Mouse (Mus musculus): Measurements from ENCODE around the gene Plekhg6.

Plekhg6 gene

GRCm38 (mm10) chr6:125380372-125381360 is at the start of gene Plekhg6:
Gene Plekhg6 (minus strand): TSS chr6:125380793.
- 12% methylated on average over 40 of the region's 40 CpGs for WGBS

GRCm38 (mm10) chr6:125429741-125430140 is 49.1 kb upstream of the Plekhg6 start:
- WGBS, result 87% methylated on average over 6 of the region's 6 CpGs

DNA sequence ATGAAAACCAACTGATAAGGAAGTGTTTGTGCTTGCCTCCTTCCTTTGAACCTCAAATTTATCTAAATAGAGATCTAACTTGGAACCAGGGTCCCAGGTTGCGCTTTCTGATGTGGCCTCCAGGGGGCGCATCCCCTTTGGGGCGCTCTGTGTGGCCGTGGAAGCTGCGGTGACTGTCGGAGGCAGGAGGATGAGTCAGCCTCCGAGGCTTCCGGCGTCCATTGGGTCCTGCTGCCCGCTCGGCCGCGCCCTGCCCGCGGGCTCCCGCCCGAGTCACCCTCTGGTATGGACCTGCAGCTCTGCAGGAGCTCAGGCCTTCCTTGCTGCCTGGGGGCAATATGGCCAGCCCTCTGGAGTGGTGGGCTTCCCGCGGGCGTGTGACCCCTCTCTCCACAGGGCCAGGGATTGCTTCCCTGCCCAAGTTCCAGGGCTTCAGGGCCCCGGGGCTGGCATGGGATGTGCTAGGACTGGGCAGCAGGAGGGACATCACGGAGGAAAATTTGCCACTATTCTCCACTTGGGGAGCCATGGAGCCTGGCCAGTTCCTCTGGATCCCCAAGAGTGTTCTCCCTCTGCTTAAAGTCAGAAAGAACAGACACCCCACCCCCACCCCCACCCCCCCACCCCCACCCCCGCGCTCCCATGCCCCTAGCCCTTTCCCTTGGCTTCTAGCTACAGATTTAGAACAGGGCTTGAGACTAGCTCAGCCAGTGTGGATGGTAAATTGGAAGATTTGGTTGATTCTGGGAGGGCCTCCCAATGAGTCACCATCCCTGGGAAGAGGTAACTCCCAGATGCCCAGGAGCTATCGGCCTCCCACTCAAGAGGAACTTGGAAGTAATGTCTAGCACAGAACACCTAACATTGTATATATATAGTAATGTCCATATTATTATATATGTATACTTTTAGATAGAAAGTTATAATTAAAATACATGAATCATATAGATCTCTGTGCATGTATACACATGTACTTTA is 46.1 kb upstream of the Plekhg6 start:
- WGBS, result 2% methylated on average over 25 of the region's 25 CpGs

DNA sequence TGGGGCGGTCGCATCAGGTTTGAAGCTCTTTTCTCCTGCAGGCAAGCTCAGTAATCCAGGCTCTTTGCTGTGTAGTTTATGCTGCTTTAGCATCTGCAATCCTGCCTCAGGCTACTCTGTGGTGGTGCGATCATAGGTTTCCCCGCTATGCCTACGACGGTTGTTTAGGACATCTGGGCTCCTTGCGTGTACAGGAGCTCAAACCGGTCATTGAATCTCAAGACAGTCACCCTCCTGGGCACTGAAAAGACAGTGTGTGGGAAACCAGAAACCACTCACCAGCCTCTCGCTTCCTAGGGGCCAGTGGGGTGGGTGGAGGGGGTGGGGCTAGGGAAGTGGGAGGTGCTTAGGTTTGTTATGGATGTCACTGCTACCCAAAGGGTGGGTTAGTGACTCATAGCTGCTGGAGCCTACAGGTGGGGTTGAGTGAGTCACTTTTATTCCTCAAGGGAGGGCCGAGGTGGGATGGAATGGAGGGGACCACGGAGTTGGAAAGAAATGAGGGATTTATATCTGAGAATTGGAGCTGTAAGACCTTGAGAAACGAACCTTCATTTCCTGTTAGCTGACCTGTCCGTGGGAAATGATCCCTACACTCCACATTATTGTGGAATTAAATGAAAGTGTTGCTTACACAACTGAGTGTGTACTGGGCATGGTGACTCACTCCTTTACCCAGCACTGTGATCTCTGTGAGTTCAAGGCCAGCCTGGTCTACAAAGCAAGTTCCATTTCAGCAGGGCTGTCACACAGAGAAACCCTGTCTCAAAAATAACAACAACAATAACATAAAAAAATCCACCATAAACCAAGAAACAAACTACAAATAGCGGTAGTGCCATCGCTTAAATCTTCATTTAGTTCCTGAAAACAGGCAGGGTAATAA is 44.9 kb upstream of the Plekhg6 start:
- 68% methylated on average over 15 of the region's 15 CpGs for WGBS

GRCm38 (mm10) chr6:125424156-125424555 is 43.6 kb upstream of the Plekhg6 start:
- WGBS, result 88% methylated on average over 3 of the region's 3 CpGs

DNA sequence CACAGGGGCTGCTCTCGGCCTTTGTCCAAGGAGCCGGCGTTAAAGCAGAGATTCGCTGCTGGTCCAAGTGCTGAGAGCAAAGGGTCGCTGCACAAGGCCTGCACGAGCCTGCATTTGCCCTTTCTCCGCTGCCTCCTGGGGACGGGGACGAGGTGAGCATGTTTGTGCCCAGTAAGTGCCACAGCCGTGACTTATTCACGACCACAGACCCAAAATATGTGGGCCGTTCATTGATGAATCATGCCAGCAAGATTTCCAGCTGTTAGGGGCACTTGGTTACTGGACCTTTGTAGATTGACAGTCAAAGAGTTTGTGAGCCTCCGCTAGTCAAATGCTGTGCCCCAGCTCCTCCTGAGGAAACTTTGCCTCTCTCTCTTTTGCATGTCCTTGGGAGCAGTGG is 42.9 kb upstream of the Plekhg6 start:
- WGBS, result 76% methylated on average over 13 of the region's 13 CpGs

DNA sequence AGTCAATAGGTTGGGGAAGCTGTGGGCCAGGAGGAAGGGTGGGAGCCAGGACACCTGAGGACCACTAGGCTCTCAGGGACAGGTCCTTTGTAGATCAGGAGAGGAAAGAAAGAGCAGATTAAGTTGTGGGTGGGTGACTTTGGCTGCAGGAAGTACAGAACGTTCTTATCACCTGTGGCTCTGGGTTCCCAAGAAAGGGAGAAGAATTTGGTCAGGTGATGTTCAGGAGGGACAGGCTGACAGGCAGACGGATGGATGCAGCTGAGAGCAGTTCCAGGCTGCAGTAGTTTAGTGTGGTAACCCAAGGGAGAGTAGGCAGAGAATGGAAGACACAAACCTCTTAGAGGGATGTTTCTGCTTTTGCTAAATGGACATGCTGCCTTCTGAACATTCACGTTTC is 42.5 kb upstream of the Plekhg6 start:
- 75% methylated on average over 3 of the region's 3 CpGs for WGBS

DNA sequence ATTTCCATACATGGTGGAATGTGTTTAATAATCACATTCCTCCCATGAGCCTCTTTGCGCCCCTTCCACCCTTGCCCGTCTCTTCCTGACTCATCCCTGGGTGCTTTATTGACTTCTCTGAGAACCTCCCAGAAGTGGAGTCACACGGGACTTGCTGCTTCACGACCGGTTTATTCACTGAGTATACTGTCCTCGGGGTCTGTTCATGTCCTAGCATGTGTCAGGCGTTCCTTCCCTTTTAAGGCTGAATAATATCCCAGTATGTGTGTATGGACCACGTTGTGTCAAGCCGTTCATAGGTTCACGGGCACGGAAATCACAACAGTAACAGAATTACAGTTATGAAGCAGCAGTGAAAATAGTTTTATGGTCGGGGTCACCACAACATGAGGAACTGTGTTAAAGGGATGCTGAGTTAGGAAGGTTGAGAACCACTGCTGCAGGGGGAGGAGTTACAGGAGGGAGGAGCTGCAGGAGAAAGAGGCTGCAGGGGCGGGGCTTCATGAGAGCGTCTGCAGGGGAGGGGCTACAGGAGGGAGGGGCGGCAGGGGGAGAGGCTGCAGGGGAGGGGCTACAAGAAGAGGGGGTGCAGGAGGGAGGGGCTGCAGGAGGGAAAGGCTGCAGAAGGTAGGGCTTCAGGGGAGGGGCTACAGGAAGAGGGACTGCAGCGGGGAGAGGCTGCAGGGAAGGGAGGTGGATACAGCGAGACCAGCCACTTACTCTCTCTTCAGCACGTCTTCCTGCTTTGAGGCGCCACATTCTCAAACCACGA is 41.6 kb upstream of the Plekhg6 start:
- WGBS, result 26% methylated on average over 20 of the region's 20 CpGs

GRCm38 (mm10) chr6:125420458-125421063 is 40.0 kb upstream of the Plekhg6 start:
- WGBS, result 91% methylated on average over 16 of the region's 16 CpGs

DNA sequence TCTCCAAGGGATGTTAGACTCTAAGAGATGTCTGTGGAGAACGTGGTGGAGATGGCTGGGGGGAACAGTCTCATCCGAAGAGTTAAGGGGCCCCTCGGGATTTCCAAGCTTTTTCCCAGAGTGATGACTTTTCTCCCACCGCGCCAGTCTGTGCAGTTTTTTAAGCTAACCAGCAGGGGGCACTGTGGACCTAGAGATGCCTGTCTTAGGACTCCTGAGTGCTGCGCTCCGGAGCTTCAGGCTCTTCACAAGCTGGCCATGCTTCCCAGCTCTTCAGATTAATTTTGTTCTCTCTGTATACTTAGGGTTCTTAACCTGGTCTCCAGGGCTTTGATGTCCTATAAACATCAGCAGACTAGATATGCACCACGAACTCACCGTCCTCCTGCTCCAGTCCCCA is 38.2 kb upstream of the Plekhg6 start:
- WGBS, result 16% methylated on average over 9 of the region's 9 CpGs

DNA sequence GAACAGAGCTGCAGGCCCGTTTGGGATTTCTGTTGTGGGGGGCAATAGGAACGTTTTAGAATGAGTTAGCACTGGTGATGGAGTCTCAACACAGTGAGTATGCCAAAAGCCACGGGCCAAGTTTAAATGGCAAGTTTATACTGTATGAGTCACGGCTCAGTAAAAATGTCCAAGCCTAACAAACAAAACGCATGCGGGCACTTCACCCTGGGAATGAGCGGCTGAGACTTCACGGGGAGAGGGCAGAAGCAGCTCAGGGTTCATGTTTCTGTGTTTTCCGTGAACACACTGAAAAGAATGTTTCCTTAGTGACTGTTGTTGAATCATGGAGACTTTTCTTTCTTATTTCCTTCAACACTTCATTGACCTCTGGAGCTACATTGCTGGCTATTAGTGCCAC is 32.7 kb upstream of the Plekhg6 start:
- WGBS, result 74% methylated on average over 9 of the region's 9 CpGs

- 96% methylated on average over 6 of the region's 6 CpGs for WGBS
Measured at GRCm38 (mm10) chr6:125411661-125412060, 31.1 kb upstream of the Plekhg6 start.

DNA sequence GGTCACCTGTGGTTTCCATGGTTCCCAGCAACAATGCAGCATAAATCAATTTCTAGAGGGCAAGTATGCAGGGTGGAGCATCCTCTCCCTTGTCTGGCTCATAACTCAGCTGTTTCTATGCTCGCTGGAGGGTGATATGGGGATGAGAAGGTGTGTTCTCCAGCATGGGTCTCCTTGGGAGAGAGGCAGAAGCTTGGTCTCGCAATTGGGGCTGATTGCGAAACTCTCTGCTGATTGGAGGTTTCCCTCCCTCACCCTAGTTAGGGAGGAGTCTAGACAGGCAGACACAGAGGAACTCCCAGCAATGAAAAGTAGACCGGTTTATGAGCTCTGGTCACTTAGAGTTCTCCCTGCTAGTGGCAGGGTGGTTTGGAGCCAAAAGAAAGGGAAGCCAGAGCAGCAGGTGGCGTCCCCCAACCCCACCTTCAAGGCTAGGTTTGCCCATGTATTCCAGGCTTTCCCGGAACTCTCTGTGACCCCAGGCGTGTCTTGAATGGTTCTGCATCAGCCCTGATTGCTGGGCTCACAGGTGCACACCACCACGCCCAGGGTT is 30.5 kb upstream of the Plekhg6 start:
- 69% methylated on average over 8 of the region's 8 CpGs for WGBS

- 71% methylated on average over 11 of the region's 11 CpGs for WGBS
Measured at GRCm38 (mm10) chr6:125410551-125410950, 30.0 kb upstream of the Plekhg6 start.

- 93% methylated on average over 10 of the region's 10 CpGs for WGBS
Measured at GRCm38 (mm10) chr6:125407657-125408056, 27.1 kb upstream of the Plekhg6 start.

GRCm38 (mm10) chr6:125407224-125407623 is 26.6 kb upstream of the Plekhg6 start:
- WGBS, result 88% methylated on average over 7 of the region's 7 CpGs

DNA sequence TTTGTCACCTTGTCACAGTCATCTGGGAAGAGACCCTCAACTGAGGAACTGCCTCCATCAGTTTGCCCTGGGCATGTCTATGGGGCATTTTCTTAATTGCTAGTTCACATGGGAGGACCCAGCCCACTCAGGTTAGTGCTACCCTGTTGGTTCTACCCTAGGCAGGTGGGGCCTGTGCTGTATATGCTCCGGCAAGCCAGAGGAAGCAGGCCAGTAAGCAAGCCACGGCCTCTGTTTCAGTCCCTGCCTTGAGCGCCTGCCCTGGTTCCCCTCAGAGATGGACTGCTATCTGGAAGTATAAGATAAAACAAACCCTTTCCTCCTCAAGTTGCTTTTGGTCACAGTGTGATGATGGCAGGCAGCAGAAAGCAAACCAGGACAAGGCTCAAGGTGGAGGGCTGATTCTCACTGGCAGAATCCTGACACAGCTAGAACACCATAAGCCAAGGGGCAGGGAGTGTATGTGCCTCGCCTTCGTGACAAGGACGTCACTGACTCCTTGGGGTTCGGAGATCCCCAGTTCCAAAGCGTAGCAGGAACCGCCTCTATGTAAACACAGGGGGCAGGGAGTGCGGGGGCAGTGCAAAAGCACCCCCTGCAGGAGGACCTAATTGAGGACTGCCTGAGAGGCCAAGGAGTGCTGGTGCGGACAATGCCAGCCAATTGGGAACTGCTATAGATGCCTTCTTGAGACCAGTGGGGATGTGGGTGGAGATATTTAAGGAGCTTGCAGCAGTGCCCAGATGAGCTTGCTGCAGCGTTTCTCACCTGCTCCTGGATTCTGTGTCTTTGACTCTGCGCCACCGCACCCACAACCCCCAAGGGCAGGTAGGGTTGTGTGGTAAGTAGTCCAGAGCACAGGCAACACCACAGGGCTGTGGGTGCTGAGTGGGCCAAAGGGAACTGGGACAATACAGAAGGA is 25.1 kb upstream of the Plekhg6 start:
- WGBS, result 66% methylated on average over 14 of the region's 14 CpGs

DNA sequence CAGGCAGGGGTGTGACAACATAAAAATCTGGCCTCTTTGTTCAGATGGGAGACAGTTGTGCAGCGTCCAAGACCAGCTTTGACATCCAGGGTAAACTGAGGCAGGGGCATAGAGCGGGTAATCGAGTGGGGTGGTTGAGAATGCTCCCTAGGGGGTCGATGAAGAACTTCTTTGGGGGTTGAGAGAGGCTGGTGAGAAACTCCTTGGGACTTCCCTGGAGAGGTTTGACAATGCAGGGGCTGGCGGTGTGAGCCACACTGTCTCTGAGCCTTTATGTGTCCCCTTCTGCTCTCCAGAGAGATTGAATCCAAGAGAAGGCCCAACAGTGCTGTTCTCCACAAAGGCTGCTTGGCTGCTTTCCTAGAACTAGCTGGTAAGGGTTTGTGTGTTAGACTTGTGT is 9.3 kb upstream of the Plekhg6 start:
- 84% methylated on average over 5 of the region's 5 CpGs for WGBS

DNA sequence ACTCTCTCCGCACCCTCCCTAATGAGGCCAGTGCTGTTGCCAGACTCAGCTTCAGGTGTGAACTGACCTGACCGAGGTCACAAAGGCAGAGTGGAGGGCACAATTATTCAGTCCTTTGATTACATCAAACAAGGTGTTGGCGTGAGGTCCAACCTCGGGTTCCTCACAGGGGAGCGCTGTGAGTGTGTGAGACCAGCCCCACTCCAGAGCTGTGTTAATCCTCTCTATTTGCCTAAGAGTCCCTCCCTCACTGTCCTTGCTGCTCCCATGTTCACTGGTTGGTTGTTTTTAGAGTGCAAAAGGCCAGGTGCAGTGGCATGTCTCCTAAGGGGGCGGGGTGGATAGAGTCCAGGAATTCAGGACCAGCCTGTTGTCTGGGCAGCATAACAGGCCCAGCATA is 5.5 kb upstream of the Plekhg6 start:
- 89% methylated on average over 6 of the region's 6 CpGs for WGBS
